Comparison of ENCODE assay signal across 10 mouse cellular contexts in the genomic region with DNA sequence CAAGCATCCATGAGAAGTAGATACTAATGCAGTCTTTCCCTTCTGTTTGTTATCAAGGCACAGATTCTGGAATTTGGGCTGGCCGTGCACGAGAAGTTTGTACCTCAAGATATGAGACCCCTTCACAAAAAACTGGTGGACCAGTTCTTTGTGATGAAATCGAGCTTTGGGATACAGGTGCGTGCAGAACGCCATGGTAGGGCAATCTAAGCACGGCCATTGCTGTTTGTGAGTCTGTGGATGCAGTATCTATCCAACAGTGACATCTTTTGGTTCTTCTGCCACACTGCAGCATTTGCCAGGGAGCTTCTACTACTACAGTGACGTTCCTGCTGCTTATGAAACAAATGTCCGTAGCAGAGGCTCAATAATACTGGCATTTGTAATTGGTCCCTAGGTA.
DNase-seq lines count a peak whose midpoint lies in the region; ATAC-seq and TF ChIP-seq lines count a peak whose summit lies in the region.
"Had no signal": no experiment of that assay in that cellular context is flagged by ENCODE, and none has a peak within 500 bp of the region (broad histone marks: within the 10 kb centered on the region; RNA-seq: fewer than 3 reads in every experiment).

No protein-coding gene starts in this region.

- H3K4me3 ChIP-seq in heart, adult 2 months, result no peak overlapping the region
- no peak overlapping the region for H3K4me3 ChIP-seq in heart, embryonic 10.5 days
- H3K4me3 ChIP-seq in lung, postnatal 0 days (ENCODE audit: low read depth, low read length), result no peak overlapping the region
- H3K4me3 ChIP-seq: embryonic facial prominence, embryonic 15.5 days; stomach, embryonic 15.5 days had no signal

- no peaks in the 10 kb centered on the region for H3K4me1 ChIP-seq in heart, adult 2 months (ENCODE audit: control insufficient read depth, insufficient read depth, low read length)
- no peaks in the 10 kb centered on the region for H3K4me1 ChIP-seq in heart, embryonic 10.5 days
- no peaks in the 10 kb centered on the region for H3K4me1 ChIP-seq in lung, postnatal 0 days (ENCODE audit: insufficient read depth, low read depth, low read length)
- H3K4me1 ChIP-seq: embryonic facial prominence, embryonic 15.5 days; stomach, embryonic 15.5 days had no signal

- intact Hi-C loops in heart, adult 2 months (cut with DNase I), result no loop called here

- H3K36me3 ChIP-seq in heart, adult 2 months (ENCODE audit: control insufficient read depth, insufficient read depth, low read length), result no peaks in the 10 kb centered on the region
- no peaks in the 10 kb centered on the region for H3K36me3 ChIP-seq in heart, embryonic 10.5 days
- H3K36me3 ChIP-seq in lung, postnatal 0 days (ENCODE audit: insufficient read depth, low read length), result 0 out of 2 replicates have a peak, but pooled peaks cover 8% of the 10 kb centered on the region
- H3K36me3 ChIP-seq: stomach, embryonic 15.5 days had no signal

- TF ChIP-seq EP300 in heart, adult 2 months (IDR thresholded peaks at IDR 0.05; ENCODE audit: insufficient read depth, low read depth, low read length), result no peak
- no peak for TF ChIP-seq EP300 in lung, postnatal 0 days (IDR thresholded peaks at IDR 0.05)

- TF ChIP-seq CTCF in heart, adult 2 months (IDR thresholded peaks at IDR 0.05), result peak; percentile 62
- peak; percentile 76 for TF ChIP-seq CTCF in lung, postnatal 0 days (IDR thresholded peaks at IDR 0.05)

- H3K27ac ChIP-seq in heart, adult 2 months, result no peak overlapping the region
- no peak overlapping the region for H3K27ac ChIP-seq in heart, embryonic 10.5 days
- no peak overlapping the region for H3K27ac ChIP-seq in lung, postnatal 0 days (ENCODE audit: low read length)
- H3K27ac ChIP-seq: embryonic facial prominence, embryonic 15.5 days; stomach, embryonic 15.5 days had no signal

- TF ChIP-seq POLR2A in heart, adult 2 months (IDR thresholded peaks at IDR 0.05; ENCODE audit: insufficient read depth, low read depth, low read length), result no peak

- WGBS in heart, adult 2 months, result 79% methylated on average over 8 of the region's 8 CpGs
- 72% methylated on average over 8 of the region's 8 CpGs for WGBS in heart, embryonic 10.5 days
- 71% methylated on average over 8 of the region's 8 CpGs for WGBS in lung, postnatal 0 days

- no peak overlapping the region for H3K9ac ChIP-seq in heart, adult 2 months (ENCODE audit: low read depth, low read length)
- H3K9ac ChIP-seq in lung, postnatal 0 days (replicated peaks; ENCODE audit: low read depth), result no peak overlapping the region
- H3K9ac ChIP-seq: embryonic facial prominence, embryonic 15.5 days; stomach, embryonic 15.5 days had no signal

- no peaks in the 10 kb centered on the region for H3K9me3 ChIP-seq in heart, embryonic 10.5 days
- no peaks in the 10 kb centered on the region for H3K9me3 ChIP-seq in lung, postnatal 0 days (ENCODE audit: low read length)
- H3K9me3 ChIP-seq: embryonic facial prominence, embryonic 15.5 days; stomach, embryonic 15.5 days had no signal

- DNase-seq in heart, adult 2 months, result no peak
- DNase-seq in heart, embryonic 10.5 days (ENCODE audit: low spot score), result no peak
- peak; percentile 14 for DNase-seq in urinary bladder, postnatal 14 days (ENCODE audit: low spot score)
- DNase-seq in urinary bladder, adult 2 months (ENCODE audit: low spot score), result no peak
- peak; percentile 31 for DNase-seq in lung, postnatal 0 days (ENCODE audit: low spot score)
- DNase-seq in urinary bladder, postnatal 36 days (ENCODE audit: low spot score in 2 of 2), result no peak
- DNase-seq in ovary, postnatal 36 days (ENCODE audit: low spot score), result no peak

- H3K27me3 ChIP-seq in heart, adult 2 months (ENCODE audit: control insufficient read depth, insufficient read depth, low read length), result no peaks in the 10 kb centered on the region
- H3K27me3 ChIP-seq in heart, embryonic 10.5 days (ENCODE audit: insufficient read depth, poor library complexity, severe bottlenecking), result no peaks in the 10 kb centered on the region
- no peaks in the 10 kb centered on the region for H3K27me3 ChIP-seq in lung, postnatal 0 days (replicated peaks; ENCODE audit: insufficient read depth, low read length)
- H3K27me3 ChIP-seq: embryonic facial prominence, embryonic 15.5 days; stomach, embryonic 15.5 days had no signal

- H3K79me2 ChIP-seq in heart, adult 2 months (replicated peaks; ENCODE audit: control insufficient read depth, insufficient read depth, low read length), result no peaks in the 10 kb centered on the region

- ATAC-seq in hematopoietic stem cell, adult 5-6 weeks (replicated peaks in 1 of 2; ENCODE audit: insufficient read depth in 1 of 2, low FRiP score in 2 of 2, low TSS enrichment in 1 of 2, low read depth in 1 of 2, poor library complexity in 2 of 2, severe bottlenecking in 2 of 2), result peak; percentile 81 to 83; a peak in 3 of 4 replicates
- ATAC-seq in lung, postnatal 0 days, result no peak

- H3K4me2 ChIP-seq in lung, postnatal 0 days (replicated peaks; ENCODE audit: low read depth, low read length), result no peak overlapping the region
- H3K4me2 ChIP-seq: embryonic facial prominence, embryonic 15.5 days; stomach, embryonic 15.5 days had no signal

Comparison
In these comparisons a context has a peak if more than half of its experiments do, and no peak if none do; other contexts are left out.
1. DNase-seq: peak in urinary bladder, postnatal 14 days (single experiment) and lung, postnatal 0 days (single experiment); none in heart, adult 2 months (0 of 2), heart, embryonic 10.5 days (single experiment), urinary bladder, adult 2 months (single experiment), urinary bladder, postnatal 36 days (0 of 2) and ovary, postnatal 36 days (single experiment).